Mouse (Mus musculus) gastrocnemius, adult 18-20 months (tissue): ENCODE results near the gene Ttll13. TPM values are rescaled to one million over a fixed set of nuclear protein-coding genes. Genes with fewer than 3 reads are reported as not detected.

Source experiments
- DNase-seq: peaks from one replicate; pipeline ENCODE4 v3.0.0; 2021; ENCODE audit warnings: low spot score
- total RNA-seq, 2 experiments: library from RNA; stranded (reverse); gene quantifications; 2 replicates each; pipeline ENCODE4 v1.2.3; 2021

Gene Ttll13
- total RNA-seq, 2 experiments from 2014 or later: 0.18 TPM; not detected in 1

GRCm38 (mm10) chr7:80213604-80214003, 32.6 kb upstream of the Ttll13 start:
- DNase-seq: no peak

- no peak for DNase-seq
Observed at GRCm38 (mm10) chr7:80214459-80214858, 31.7 kb upstream of the Ttll13 start.

GRCm38 (mm10) chr7:80215398-80215797, 30.8 kb upstream of the Ttll13 start:
- peak; percentile 69 for DNase-seq

GRCm38 (mm10) chr7:80216566-80216965, 29.6 kb upstream of the Ttll13 start:
- peak; percentile 89 for DNase-seq

- DNase-seq: no peak
Observed at GRCm38 (mm10) chr7:80218666-80219065, 27.5 kb upstream of the Ttll13 start.

- DNase-seq: no peak
Observed at GRCm38 (mm10) chr7:80220237-80220797, 25.9 kb upstream of the Ttll13 start.

GRCm38 (mm10) chr7:80221179-80221750, 24.9 kb upstream of the Ttll13 start:
- no peak for DNase-seq

GRCm38 (mm10) chr7:80227065-80227464, 19.1 kb upstream of the Ttll13 start:
- DNase-seq: no peak

GRCm38 (mm10) chr7:80230196-80230595, 16.0 kb upstream of the Ttll13 start:
- DNase-seq: no peak

GRCm38 (mm10) chr7:80231971-80232488, 14.1 kb upstream of the Ttll13 start:
- no peak for DNase-seq

- peak; percentile 96 for DNase-seq
Observed at GRCm38 (mm10) chr7:80232489-80233029, 13.6 kb upstream of the Ttll13 start, which contains the start of the genes Cib1 and Gdpgp1. Cib1 (minus strand) TSS chr7:80232813. Gdpgp1 (plus strand) TSS chr7:80232865.

- DNase-seq: no peak
Observed at GRCm38 (mm10) chr7:80233799-80234198, 12.4 kb upstream of the Ttll13 start.

GRCm38 (mm10) chr7:80238542-80238941, 7.6 kb upstream of the Ttll13 start:
- no peak for DNase-seq

GRCm38 (mm10) chr7:80241661-80242060, 4.5 kb upstream of the Ttll13 start:
- DNase-seq: no peak

GRCm38 (mm10) chr7:80244851-80245250, 1.3 kb upstream of the Ttll13 start:
- no peak for DNase-seq

GRCm38 (mm10) chr7:80246859-80247258, 683 bp downstream of the Ttll13 start:
- no peak for DNase-seq

GRCm38 (mm10) chr7:80252437-80252836, 6.3 kb downstream of the Ttll13 start:
- no peak for DNase-seq

- no peak for DNase-seq
Observed at GRCm38 (mm10) chr7:80252886-80253285, 6.7 kb downstream of the Ttll13 start.

GRCm38 (mm10) chr7:80255981-80256380, 9.8 kb downstream of the Ttll13 start:
- no peak for DNase-seq

- no peak for DNase-seq
Observed at GRCm38 (mm10) chr7:80257706-80258105, 11.5 kb downstream of the Ttll13 start.

GRCm38 (mm10) chr7:80260625-80261371, 14.6 kb downstream of the Ttll13 start, which contains the start of gene Ngrn:
Ngrn (plus strand) TSS chr7:80261215.
- peak; percentile 87 for DNase-seq

- no peak for DNase-seq
Observed at GRCm38 (mm10) chr7:80261372-80261990, 15.3 kb downstream of the Ttll13 start.
